Mouse (Mus musculus) limb, embryonic 11.5 days (tissue): ENCODE data around the gene Slc38a8. TPM values are rescaled to one million over a fixed set of nuclear protein-coding genes. Genes with fewer than 3 reads are reported as not detected.

ENCODE experiments used
- ATAC-seq: fragments of 200-750 bp; cut with Nextera tagmentation; 2 replicates; pipeline ENCODE4 v1.8.0; 2017; ENCODE audit warnings: low read depth; ENCODE audit not compliant: insufficient number of reproducible peaks, low FRiP score, low TSS enrichment
- DNase-seq: peaks from one replicate; pipeline ENCODE4 v3.0.0-alpha.2; 2015; ENCODE audit warnings: low spot score
- H3K27ac ChIP-seq: fragments of 300-500 bp; sonication (generic); replicated peaks from 2 replicates; pipeline ENCODE4 v1.5.1; 2014; ENCODE audit warnings: low read depth, mild to moderate bottlenecking, low read length
- H3K27me3 ChIP-seq: fragments of 300-500 bp; sonication (generic); 2 replicates; pipeline ENCODE4 v1.6.1; 2014; ENCODE audit warnings: mild to moderate bottlenecking, low read length, mixed read lengths; ENCODE audit not compliant: control insufficient read depth, insufficient read depth
- H3K36me3 ChIP-seq: fragments of 300-500 bp; sonication (generic); 2 replicates; pipeline ENCODE4 v1.6.1; 2014; ENCODE audit warnings: mild to moderate bottlenecking, low read length, moderate library complexity, mixed read lengths; ENCODE audit not compliant: control insufficient read depth, insufficient read depth
- H3K4me1 ChIP-seq: fragments of 300-500 bp; sonication (generic); 2 replicates; pipeline ENCODE4 v1.6.1; 2014; ENCODE audit warnings: low read length, mixed read lengths; ENCODE audit not compliant: control insufficient read depth, insufficient read depth
- H3K4me2 ChIP-seq: fragments of 300-500 bp; sonication (generic); 2 replicates; pipeline ENCODE4 v1.6.1; 2014; ENCODE audit warnings: low read depth, mild to moderate bottlenecking, moderate library complexity; ENCODE audit not compliant: severe bottlenecking
- H3K4me3 ChIP-seq: fragments of 300-500 bp; sonication (generic); 2 replicates; pipeline ENCODE4 v1.5.1; 2014; ENCODE audit warnings: low read depth, low read length
- H3K9ac ChIP-seq: fragments of 300-500 bp; sonication (generic); 2 replicates; pipeline ENCODE4 v1.6.1; 2014; ENCODE audit warnings: mild to moderate bottlenecking, low read length
- H3K9me3 ChIP-seq: fragments of 300-500 bp; sonication (generic); 2 replicates; pipeline ENCODE4 v1.6.1; 2016; ENCODE audit warnings: low read length; ENCODE audit not compliant: control insufficient read depth
- WGBS: fragments of 180-500 bp; shearing (Covaris S2); extraction: QIAGEN DNeasy Blood & Tissue Kit; methylation state at CpG from one replicate; pipeline ENCODE4 v1.1.7; 2014; 5-methylcytosine and 5-hydroxymethylcytosine counted together
- polyA plus RNA-seq: library from polyadenylated mRNA; unstranded; fragments of >200 nt; fragmentation: Nextera tagmentation; extraction: Ambion mirVana; gene quantifications from 2 replicates; pipeline ENCODE4 v1.2.1, GENCODE M21; 2014

The Slc38a8 gene
- polyA plus RNA-seq, 1 experiment from 2014 or later, result not detected

- Histone ChIP-seq H3K27ac (no peak overlapping the region), H3K9ac (no peak overlapping the region), H3K27me3 (no peaks in the 10 kb centered on the region), H3K9me3 (no peaks in the 10 kb centered on the region), H3K4me2 (no peak overlapping the region), H3K4me3 (no peak overlapping the region), H3K36me3 (peaks cover 39% of the 10 kb centered on the region), H3K4me1 (no peaks in the 10 kb centered on the region)
- ATAC-seq (no peak), DNase-seq (no peak)
- WGBS, result 92% methylated on average over 7 of the region's 7 CpGs
Measured at GRCm38 (mm10) chr8:119528762-119529161, 27.3 kb upstream of the Slc38a8 start.

- H3K27ac ChIP-seq, result no peak overlapping the region
- no peak overlapping the region for H3K4me2 ChIP-seq
- no peaks in the 10 kb centered on the region for H3K27me3 ChIP-seq
- no peak overlapping the region for H3K9ac ChIP-seq
- H3K4me1 ChIP-seq, result no peaks in the 10 kb centered on the region
- 67% methylated on average over 7 of the region's 7 CpGs for WGBS
- no peaks in the 10 kb centered on the region for H3K9me3 ChIP-seq
- ATAC-seq (no peak), DNase-seq (no peak)
- H3K36me3 ChIP-seq, result peaks cover 50% of the 10 kb centered on the region
- no peak overlapping the region for H3K4me3 ChIP-seq
Measured at GRCm38 (mm10) chr8:119520102-119520501, 18.6 kb upstream of the Slc38a8 start.

GRCm38 (mm10) chr8:119516674-119517073, 15.2 kb upstream of the Slc38a8 start:
- DNase-seq (no peak), ATAC-seq (no peak)
- 72% methylated on average over 5 of the region's 5 CpGs for WGBS
- Histone ChIP-seq H3K9ac (no peak overlapping the region), H3K27me3 (no peaks in the 10 kb centered on the region), H3K4me1 (no peaks in the 10 kb centered on the region), H3K36me3 (peaks cover 41% of the 10 kb centered on the region), H3K4me3 (no peak overlapping the region), H3K4me2 (no peak overlapping the region), H3K9me3 (no peaks in the 10 kb centered on the region), H3K27ac (no peak overlapping the region)

GRCm38 (mm10) chr8:119515767-119516166, 14.3 kb upstream of the Slc38a8 start:
- ATAC-seq, result no peak
- Histone ChIP-seq H3K27me3 (no peaks in the 10 kb centered on the region), H3K4me3 (no peak overlapping the region), H3K27ac (no peak overlapping the region), H3K4me1 (no peaks in the 10 kb centered on the region), H3K9me3 (no peaks in the 10 kb centered on the region), H3K4me2 (no peak overlapping the region), H3K9ac (no peak overlapping the region), H3K36me3 (peaks cover 39% of the 10 kb centered on the region)
- DNase-seq, result no peak
- WGBS, result 73% methylated on average over 3 of the region's 3 CpGs

DNA sequence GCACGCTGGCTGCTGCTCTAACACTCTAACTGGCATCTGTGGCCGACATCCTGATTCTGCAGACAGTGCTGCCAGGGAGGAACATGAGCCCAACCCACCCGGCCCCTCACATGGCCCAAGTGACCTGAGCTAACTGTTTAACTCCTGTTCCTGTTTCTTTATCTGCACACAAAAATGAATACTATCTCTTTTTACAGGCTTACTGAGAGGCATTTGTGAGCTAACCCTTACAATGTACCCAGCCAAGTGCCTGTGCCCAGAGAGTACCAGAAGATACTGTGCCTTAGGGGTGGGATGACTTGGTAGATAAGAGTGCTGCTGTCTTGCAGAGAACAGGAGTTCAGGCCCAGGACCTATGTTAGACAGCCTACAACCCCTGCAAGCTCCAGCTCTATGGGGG, 13.4 kb upstream of the Slc38a8 start:
- no peaks in the 10 kb centered on the region for H3K4me1 ChIP-seq
- no peak overlapping the region for H3K27ac ChIP-seq
- H3K4me2 ChIP-seq, result no peak overlapping the region
- H3K9ac ChIP-seq, result no peak overlapping the region
- no peak for DNase-seq
- 88% methylated on average over 3 of the region's 3 CpGs for WGBS
- H3K27me3 ChIP-seq, result no peaks in the 10 kb centered on the region
- ATAC-seq, result no peak
- no peaks in the 10 kb centered on the region for H3K9me3 ChIP-seq
- peaks cover 35% of the 10 kb centered on the region for H3K36me3 ChIP-seq
- no peak overlapping the region for H3K4me3 ChIP-seq

- Histone ChIP-seq H3K4me2 (no peak overlapping the region), H3K36me3 (peaks cover 39% of the 10 kb centered on the region; the same call in 1 of the 2 replicates), H3K27ac (no peak overlapping the region), H3K9ac (no peak overlapping the region), H3K4me1 (no peaks in the 10 kb centered on the region), H3K27me3 (no peaks in the 10 kb centered on the region), H3K4me3 (no peak overlapping the region), H3K9me3 (no peaks in the 10 kb centered on the region)
- ATAC-seq (no peak), DNase-seq (no peak)
- 91% methylated on average over 4 of the region's 4 CpGs for WGBS
Measured at GRCm38 (mm10) chr8:119513405-119513804, 11.9 kb upstream of the Slc38a8 start.

DNA sequence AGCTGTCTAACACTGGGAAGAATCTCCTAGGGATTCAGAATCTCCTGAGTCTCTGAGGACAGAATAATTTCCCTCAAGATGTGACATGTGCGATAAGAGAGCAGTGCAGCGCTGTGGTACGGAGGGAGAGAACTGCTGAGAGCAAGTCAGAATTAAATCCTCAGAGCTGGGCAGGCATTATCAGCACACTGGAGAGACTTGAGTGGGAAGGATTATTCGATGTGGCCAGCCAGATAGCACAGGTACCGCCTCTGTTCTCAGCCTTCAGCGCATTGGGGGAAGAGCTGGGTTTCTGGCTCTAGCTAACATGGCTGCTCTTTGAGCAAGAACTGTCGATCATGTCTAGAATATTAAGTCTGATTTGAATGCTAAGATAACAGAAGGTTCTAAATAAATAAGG, 10.2 kb upstream of the Slc38a8 start:
- WGBS, result 93% methylated on average over 7 of the region's 7 CpGs
- no peak for ATAC-seq
- H3K9me3 ChIP-seq, result no peaks in the 10 kb centered on the region

DNA sequence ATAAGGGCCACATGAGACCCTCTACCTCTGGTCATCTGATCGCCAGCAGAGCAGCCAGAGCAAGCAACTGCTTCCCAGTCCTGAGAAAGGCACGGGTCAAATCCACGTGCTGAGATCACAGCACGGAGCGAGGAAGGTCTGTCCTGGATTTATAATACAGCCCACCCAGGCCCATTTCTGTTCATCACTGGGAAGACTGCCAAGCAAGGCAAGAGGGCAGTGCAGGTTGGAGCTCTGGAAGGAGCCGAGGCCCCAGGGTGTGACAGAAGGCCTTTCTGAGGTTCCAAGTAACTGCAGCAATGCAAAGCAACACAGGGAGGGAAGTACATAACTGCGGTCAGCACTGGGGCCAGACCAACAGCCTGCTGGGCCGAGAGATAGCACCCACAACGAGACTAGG, 9.0 kb upstream of the Slc38a8 start:
- WGBS, result 87% methylated on average over 9 of the region's 9 CpGs
- ATAC-seq, result no peak
- no peak overlapping the region for H3K27ac ChIP-seq
- H3K4me2 ChIP-seq, result no peak overlapping the region
- no peak overlapping the region for H3K4me3 ChIP-seq
- no peak overlapping the region for H3K9ac ChIP-seq
- no peaks in the 10 kb centered on the region for H3K4me1 ChIP-seq
- no peaks in the 10 kb centered on the region for H3K27me3 ChIP-seq
- DNase-seq, result no peak
- H3K9me3 ChIP-seq, result no peaks in the 10 kb centered on the region
- H3K36me3 ChIP-seq, result peaks cover 28% of the 10 kb centered on the region; the same call in 1 of the 2 replicates

More for the DNA sequence above, 10.2 kb upstream of the Slc38a8 start:
- no peak overlapping the region for H3K4me3 ChIP-seq
- no peak overlapping the region for H3K27ac ChIP-seq
- no peak overlapping the region for H3K9ac ChIP-seq
- H3K4me1 ChIP-seq, result no peaks in the 10 kb centered on the region
- DNase-seq, result no peak
- H3K4me2 ChIP-seq, result no peak overlapping the region
- H3K27me3 ChIP-seq, result no peaks in the 10 kb centered on the region
- H3K36me3 ChIP-seq, result peaks cover 32% of the 10 kb centered on the region; the same call in 1 of the 2 replicates

GRCm38 (mm10) chr8:119506106-119506505, 4.6 kb upstream of the Slc38a8 start:
- Histone ChIP-seq H3K9ac (no peak overlapping the region), H3K36me3 (peaks cover 15% of the 10 kb centered on the region; the same call in 1 of the 2 replicates), H3K9me3 (no peaks in the 10 kb centered on the region), H3K4me2 (no peak overlapping the region), H3K4me3 (no peak overlapping the region), H3K27me3 (no peaks in the 10 kb centered on the region), H3K4me1 (peaks cover 18% of the 10 kb centered on the region), H3K27ac (no peak overlapping the region)
- DNase-seq, result no peak
- no peak for ATAC-seq
- 86% methylated on average over 8 of the region's 8 CpGs for WGBS
